Mouse (Mus musculus): Measurements from ENCODE around the gene Psg25.

The Psg25 gene

GRCm38 (mm10) chr7:18532169-18532568 is at the start of gene Psg25:
Gene Psg25 (minus strand): TSS chr7:18532269.
- TF ChIP-seq GATA4 (IDR thresholded peaks at IDR 0.05; ENCODE audit: insufficient replicate concordance, low read length): no peak

GRCm38 (mm10) chr7:18567205-18567604 is 35.1 kb upstream of the Psg25 start, which contains the start of gene Psg27:
Gene Psg27 (minus strand): TSS chr7:18567305.
- no peak for TF ChIP-seq GATA4 (IDR thresholded peaks at IDR 0.05; ENCODE audit: insufficient replicate concordance, low read length)

DNA sequence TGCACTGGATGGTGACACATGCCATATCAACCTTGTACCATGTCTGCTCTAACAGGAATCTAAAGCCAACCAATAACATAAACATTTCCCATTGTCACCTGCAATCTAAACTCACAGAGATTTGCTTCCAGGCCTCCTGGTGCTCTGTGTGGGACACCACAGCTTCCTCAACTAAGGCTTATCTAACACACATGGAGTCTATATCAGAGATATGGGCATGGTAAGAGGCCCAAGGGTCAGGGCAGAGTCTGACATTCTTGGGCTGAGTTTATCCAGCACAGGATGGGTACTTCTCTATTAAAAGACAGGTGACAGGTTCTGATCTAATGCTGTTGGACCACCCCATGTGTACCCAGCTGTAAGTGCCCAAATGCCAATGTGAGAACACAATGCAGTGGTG is 27.8 kb upstream of the Psg25 start:
- no peak for TF ChIP-seq GATA4 (IDR thresholded peaks at IDR 0.05; ENCODE audit: insufficient replicate concordance, low read length)

DNA sequence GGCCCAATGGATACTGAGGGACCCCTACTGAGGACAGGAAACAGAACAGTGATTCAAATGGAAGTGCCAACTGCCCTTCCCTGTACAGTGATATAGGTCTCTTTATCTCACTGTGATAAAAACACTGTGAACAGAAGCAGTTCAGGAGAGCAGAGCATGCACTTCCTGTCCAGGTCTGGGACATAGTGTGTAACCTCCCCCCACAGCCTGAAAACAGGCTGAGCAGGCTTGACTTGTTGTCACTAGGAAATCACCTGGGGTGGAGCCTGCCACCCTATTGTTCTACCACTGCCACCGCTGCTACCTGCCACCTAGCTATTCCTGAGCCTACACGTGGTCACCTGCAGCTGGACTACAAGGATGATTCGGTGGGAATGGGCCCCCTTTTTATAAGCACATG is 1.4 kb upstream of the Psg25 start:
- no peak for TF ChIP-seq GATA4 (IDR thresholded peaks at IDR 0.05; ENCODE audit: insufficient replicate concordance, low read length)

GRCm38 (mm10) chr7:18524668-18525067 is 7.4 kb downstream of the Psg25 start:
- TF ChIP-seq GATA4 (IDR thresholded peaks at IDR 0.05; ENCODE audit: insufficient replicate concordance, low read length): no peak

DNA sequence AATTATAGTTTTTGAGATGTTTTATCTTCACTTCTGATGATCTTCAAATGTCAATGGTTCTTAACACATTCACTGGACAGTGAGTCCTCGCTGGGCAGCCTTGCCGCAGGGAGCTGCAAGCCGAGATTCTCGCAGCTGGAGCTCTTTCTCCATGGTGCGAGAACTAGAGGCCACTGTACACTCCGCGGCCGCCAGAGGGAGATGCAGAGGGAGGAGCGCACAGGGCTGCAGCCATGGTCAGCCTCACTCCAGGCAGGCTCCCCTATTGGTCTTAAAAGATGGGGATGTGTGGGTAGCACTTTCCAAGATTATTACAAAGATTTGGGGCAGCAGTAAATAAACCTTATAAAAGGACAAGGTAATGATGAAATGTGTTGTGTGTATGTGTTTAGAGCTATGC is 20.6 kb downstream of the Psg25 start:
- TF ChIP-seq GATA4 (IDR thresholded peaks at IDR 0.05; ENCODE audit: insufficient replicate concordance, low read length): no peak

- no peak for TF ChIP-seq GATA4 (IDR thresholded peaks at IDR 0.05; ENCODE audit: insufficient replicate concordance, low read length)
Measured at GRCm38 (mm10) chr7:18484077-18484476, 48.0 kb downstream of the Psg25 start, which contains the start of gene Psg26. Gene Psg26 (minus strand): TSS chr7:18484177.

Measured in liver, adult (tissue).